Mouse (Mus musculus): ENCODE results near the gene Aunip. TPM values are rescaled to one million over a fixed set of nuclear protein-coding genes. Genes with fewer than 3 reads are reported as not detected.

Aunip gene
- polyA plus RNA-seq, 1 experiment from 2014 or later: 1.3 TPM

- Histone ChIP-seq H3K9me3 (replicated peaks; ENCODE audit: control insufficient read depth, low read length, poor library complexity, severe bottlenecking) (no peaks in the 10 kb centered on the region), H3K27ac (ENCODE audit: low read length) (no peak overlapping the region), H3K9ac (ENCODE audit: low read depth, low read length) (no peak overlapping the region), H3K27me3 (ENCODE audit: control insufficient read depth, insufficient read depth, low read depth, low read length) (no peaks in the 10 kb centered on the region), H3K4me1 (ENCODE audit: control insufficient read depth, insufficient read depth, low read length) (no peaks in the 10 kb centered on the region), H3K4me2 (ENCODE audit: low read length) (no peak overlapping the region), H3K36me3 (ENCODE audit: control insufficient read depth, insufficient read depth, low read length) (peaks cover 13% of the 10 kb centered on the region), H3K4me3 (ENCODE audit: low read depth, low read length) (no peak overlapping the region)
- no peak for ATAC-seq
- WGBS: 88% methylated on average over 4 of the region's 4 CpGs
Observed at GRCm38 (mm10) chr4:134505303-134505789, 5.5 kb upstream of the Aunip start.

DNA sequence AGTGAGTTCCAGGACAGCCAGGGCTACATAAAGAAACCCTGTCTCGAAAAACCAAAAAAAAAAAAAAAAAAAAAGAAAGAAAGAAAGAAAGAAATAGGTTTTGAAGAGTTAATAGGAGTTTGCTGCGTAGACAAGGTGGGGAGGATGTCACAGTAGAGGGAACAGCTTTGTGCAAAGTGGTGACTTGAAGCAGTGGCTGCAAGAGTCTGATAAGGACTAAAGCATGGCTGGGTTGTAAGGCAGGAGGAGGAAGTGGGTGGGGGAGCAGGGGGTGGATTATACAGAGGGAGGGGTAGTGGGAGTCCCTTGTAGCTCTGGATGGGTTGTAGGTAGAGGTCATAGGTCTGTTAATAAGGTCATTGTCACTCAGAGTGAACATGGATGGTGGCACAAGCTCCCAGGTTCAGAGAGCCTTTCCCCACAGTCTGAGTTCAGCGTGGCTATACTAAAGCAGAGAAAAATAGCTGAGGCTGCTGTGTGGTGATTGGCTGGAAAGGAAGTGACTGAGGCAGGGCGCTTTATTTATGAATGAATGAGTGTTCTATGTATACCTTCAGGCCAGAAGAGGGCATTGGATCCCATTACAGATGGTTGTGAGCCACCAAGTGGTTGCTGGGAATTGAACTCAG, 4.7 kb upstream of the Aunip start:
- Histone ChIP-seq H3K36me3 (ENCODE audit: control insufficient read depth, insufficient read depth, low read length) (peaks cover 13% of the 10 kb centered on the region), H3K9me3 (replicated peaks; ENCODE audit: control insufficient read depth, low read length, poor library complexity, severe bottlenecking) (no peaks in the 10 kb centered on the region), H3K4me3 (ENCODE audit: low read depth, low read length) (no peak overlapping the region), H3K27me3 (ENCODE audit: control insufficient read depth, insufficient read depth, low read depth, low read length) (no peaks in the 10 kb centered on the region), H3K27ac (ENCODE audit: low read length) (no peak overlapping the region), H3K4me1 (ENCODE audit: control insufficient read depth, insufficient read depth, low read length) (peaks cover under 1% of the 10 kb centered on the region; the same call in 1 of the 2 replicates), H3K9ac (ENCODE audit: low read depth, low read length) (no peak overlapping the region), H3K4me2 (ENCODE audit: low read length) (no peak overlapping the region)
- no peak for ATAC-seq
- 78% methylated on average over 3 of the region's 4 CpGs for WGBS

DNA sequence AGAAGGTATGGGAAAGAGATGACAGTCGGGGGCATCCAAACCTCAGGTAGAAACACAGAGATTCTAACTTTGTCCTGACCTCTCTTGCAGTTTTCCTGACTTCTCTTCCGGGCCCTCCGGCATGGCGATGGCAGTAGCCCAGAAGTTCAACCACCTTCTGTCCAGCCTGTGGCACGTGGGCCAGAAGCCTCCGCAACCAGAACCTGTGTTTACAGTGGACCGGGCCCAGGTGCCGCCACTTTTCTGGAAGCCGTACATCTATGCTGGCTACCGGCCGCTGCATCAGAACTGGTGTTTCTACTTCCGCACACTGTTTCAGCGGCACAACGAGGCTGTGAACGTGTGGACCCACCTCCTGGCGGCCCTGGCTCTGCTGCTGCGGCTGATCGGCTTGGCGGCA, 4.1 kb upstream of the Aunip start:
- no peak overlapping the region for H3K4me3 ChIP-seq (ENCODE audit: low read depth, low read length)
- WGBS: 90% methylated on average over 19 of the region's 19 CpGs
- H3K4me1 ChIP-seq (ENCODE audit: control insufficient read depth, insufficient read depth, low read length): peaks cover 4% of the 10 kb centered on the region; the same call in 1 of the 2 replicates
- ATAC-seq: no peak
- H3K9me3 ChIP-seq (replicated peaks; ENCODE audit: control insufficient read depth, low read length, poor library complexity, severe bottlenecking): no peaks in the 10 kb centered on the region
- H3K9ac ChIP-seq (ENCODE audit: low read depth, low read length): no peak overlapping the region
- peaks cover 13% of the 10 kb centered on the region for H3K36me3 ChIP-seq (ENCODE audit: control insufficient read depth, insufficient read depth, low read length)
- no peak overlapping the region for H3K27ac ChIP-seq (ENCODE audit: low read length)
- no peak overlapping the region for H3K4me2 ChIP-seq (ENCODE audit: low read length)
- no peaks in the 10 kb centered on the region for H3K27me3 ChIP-seq (ENCODE audit: control insufficient read depth, insufficient read depth, low read depth, low read length)

GRCm38 (mm10) chr4:134510396-134510795, 403 bp upstream of the Aunip start:
- H3K4me1 ChIP-seq (ENCODE audit: control insufficient read depth, insufficient read depth, low read length): peaks cover 4% of the 10 kb centered on the region; the same call in 1 of the 2 replicates
- no peaks in the 10 kb centered on the region for H3K9me3 ChIP-seq (replicated peaks; ENCODE audit: control insufficient read depth, low read length, poor library complexity, severe bottlenecking)
- H3K27ac ChIP-seq (ENCODE audit: low read length): no peak overlapping the region
- ATAC-seq: peak; percentile 56
- H3K36me3 ChIP-seq (ENCODE audit: control insufficient read depth, insufficient read depth, low read length): peaks cover 13% of the 10 kb centered on the region
- peak overlapping the region; percentile 48 for H3K4me3 ChIP-seq (ENCODE audit: low read depth, low read length)
- 81% methylated on average over 4 of the region's 4 CpGs for WGBS
- peak overlapping the region; percentile 97 for H3K4me2 ChIP-seq (ENCODE audit: low read length)
- no peak overlapping the region for H3K9ac ChIP-seq (ENCODE audit: low read depth, low read length)
- H3K27me3 ChIP-seq (ENCODE audit: control insufficient read depth, insufficient read depth, low read depth, low read length): no peaks in the 10 kb centered on the region

DNA sequence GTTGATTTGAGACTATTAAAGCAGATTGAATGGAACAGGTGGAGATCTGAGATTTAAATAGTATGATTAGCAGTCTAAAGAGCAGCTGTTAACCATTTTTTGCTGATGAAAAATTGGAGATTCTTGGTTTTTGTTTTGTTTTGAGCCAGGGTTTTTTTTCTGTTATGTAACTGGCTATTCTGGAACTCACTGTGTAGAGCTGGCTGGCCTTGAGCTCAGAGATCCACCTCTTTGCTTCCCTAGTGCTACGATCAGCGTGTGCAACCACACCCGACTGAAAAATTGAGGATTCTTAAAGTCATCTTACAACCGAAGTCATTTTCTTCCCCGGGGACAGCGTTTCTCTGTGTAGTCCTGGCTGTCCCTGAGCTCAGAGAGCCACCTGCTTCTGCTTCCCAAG, 931 bp downstream of the Aunip start:
- H3K36me3 ChIP-seq (ENCODE audit: control insufficient read depth, insufficient read depth, low read length): peaks cover 12% of the 10 kb centered on the region
- no peaks in the 10 kb centered on the region for H3K9me3 ChIP-seq (replicated peaks; ENCODE audit: control insufficient read depth, low read length, poor library complexity, severe bottlenecking)
- no peak for ATAC-seq
- no peak overlapping the region for H3K4me3 ChIP-seq (ENCODE audit: low read depth, low read length)
- H3K9ac ChIP-seq (ENCODE audit: low read depth, low read length): no peak overlapping the region
- 81% methylated on average over 6 of the region's 6 CpGs for WGBS
- H3K27ac ChIP-seq (ENCODE audit: low read length): no peak overlapping the region
- no peak overlapping the region; the same call in 1 of the 2 replicates for H3K4me2 ChIP-seq (ENCODE audit: low read length)
- H3K4me1 ChIP-seq (ENCODE audit: control insufficient read depth, insufficient read depth, low read length): peaks cover 4% of the 10 kb centered on the region; the same call in 1 of the 2 replicates
- no peaks in the 10 kb centered on the region for H3K27me3 ChIP-seq (ENCODE audit: control insufficient read depth, insufficient read depth, low read depth, low read length)

- Histone ChIP-seq H3K4me1 (ENCODE audit: control insufficient read depth, insufficient read depth, low read length) (peaks cover 4% of the 10 kb centered on the region; the same call in 1 of the 2 replicates), H3K27me3 (ENCODE audit: control insufficient read depth, insufficient read depth, low read depth, low read length) (no peaks in the 10 kb centered on the region), H3K36me3 (ENCODE audit: control insufficient read depth, insufficient read depth, low read length) (0 out of 2 replicates have a peak, but pooled peaks cover 2% of the 10 kb centered on the region), H3K9ac (ENCODE audit: low read depth, low read length) (0 out of 2 replicates have a peak overlapping the region, but pooled peaks have one; percentile 10), H3K4me3 (ENCODE audit: low read depth, low read length) (no peak overlapping the region), H3K9me3 (replicated peaks; ENCODE audit: control insufficient read depth, low read length, poor library complexity, severe bottlenecking) (no peaks in the 10 kb centered on the region), H3K4me2 (ENCODE audit: low read length) (peak overlapping the region; percentile 23; the same call in 1 of the 2 replicates), H3K27ac (ENCODE audit: low read length) (no peak overlapping the region)
- 33% methylated on average over 15 of the region's 15 CpGs for WGBS
- ATAC-seq: no peak
Observed at GRCm38 (mm10) chr4:134512798-134513197, 2.0 kb downstream of the Aunip start.

DNA sequence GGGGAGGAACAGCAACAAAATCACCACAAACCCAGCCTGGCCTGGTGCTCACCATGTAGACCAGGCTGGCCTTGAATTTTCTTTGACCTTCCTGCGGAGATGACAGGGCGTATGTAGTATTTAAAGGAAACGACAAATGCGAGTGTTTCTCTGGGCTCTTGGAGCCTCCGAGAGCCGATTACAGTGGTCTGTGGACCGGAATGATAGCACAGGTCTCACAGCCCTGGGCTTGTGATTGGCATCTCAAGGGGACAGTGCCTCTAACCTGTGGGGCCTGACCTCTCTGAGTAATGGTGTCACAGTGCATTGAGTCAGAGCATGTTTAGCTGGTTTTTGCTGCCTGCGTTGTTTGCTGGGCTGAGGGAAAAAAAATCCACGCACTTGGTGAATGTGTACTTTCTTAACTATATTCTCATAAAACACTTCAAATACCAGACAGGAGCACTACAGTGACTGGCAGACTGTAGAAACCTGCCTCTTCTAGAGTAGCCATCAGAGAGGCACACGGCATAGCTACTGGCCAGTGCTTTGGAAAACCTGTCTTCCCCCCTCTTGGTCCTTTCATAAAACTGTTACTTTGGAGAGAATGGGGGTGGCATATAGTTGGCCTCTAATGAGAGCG, 3.6 kb downstream of the Aunip start:
- Histone ChIP-seq H3K27me3 (ENCODE audit: control insufficient read depth, insufficient read depth, low read depth, low read length) (no peaks in the 10 kb centered on the region), H3K27ac (ENCODE audit: low read length) (no peak overlapping the region), H3K4me1 (ENCODE audit: control insufficient read depth, insufficient read depth, low read length) (peaks cover 4% of the 10 kb centered on the region; the same call in 1 of the 2 replicates), H3K4me3 (ENCODE audit: low read depth, low read length) (no peak overlapping the region), H3K4me2 (ENCODE audit: low read length) (no peak overlapping the region), H3K9me3 (replicated peaks; ENCODE audit: control insufficient read depth, low read length, poor library complexity, severe bottlenecking) (no peaks in the 10 kb centered on the region), H3K9ac (ENCODE audit: low read depth, low read length) (no peak overlapping the region), H3K36me3 (ENCODE audit: control insufficient read depth, insufficient read depth, low read length) (no peaks in the 10 kb centered on the region)
- WGBS: 97% methylated on average over 11 of the region's 11 CpGs
- no peak for ATAC-seq

DNA sequence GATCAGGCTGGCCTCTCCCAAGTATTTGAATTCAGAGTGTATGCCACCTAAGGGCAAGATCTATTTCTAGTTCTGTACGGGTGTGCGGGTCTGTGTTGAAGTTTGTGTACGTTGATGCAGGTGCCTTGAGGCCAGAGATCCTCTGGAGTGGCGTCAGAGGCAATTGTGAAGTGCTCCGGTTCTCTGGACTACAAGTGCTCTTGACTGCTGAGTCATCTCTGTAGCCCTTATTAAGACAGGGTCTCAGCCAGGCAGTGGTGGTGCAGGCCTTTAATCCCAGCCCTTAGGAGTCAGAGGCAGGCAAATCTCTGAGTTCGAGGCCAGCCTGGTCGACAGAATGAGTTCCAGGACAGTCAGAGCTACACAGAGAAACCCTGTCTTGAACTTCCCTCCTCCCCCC, 4.8 kb downstream of the Aunip start:
- H3K9me3 ChIP-seq (replicated peaks; ENCODE audit: control insufficient read depth, low read length, poor library complexity, severe bottlenecking): no peaks in the 10 kb centered on the region
- no peak overlapping the region for H3K4me2 ChIP-seq (ENCODE audit: low read length)
- no peak overlapping the region for H3K9ac ChIP-seq (ENCODE audit: low read depth, low read length)
- no peak overlapping the region for H3K27ac ChIP-seq (ENCODE audit: low read length)
- peaks cover 4% of the 10 kb centered on the region; the same call in 1 of the 2 replicates for H3K4me1 ChIP-seq (ENCODE audit: control insufficient read depth, insufficient read depth, low read length)
- H3K4me3 ChIP-seq (ENCODE audit: low read depth, low read length): no peak overlapping the region
- WGBS: 75% methylated on average over 7 of the region's 7 CpGs
- ATAC-seq: no peak
- H3K27me3 ChIP-seq (ENCODE audit: control insufficient read depth, insufficient read depth, low read depth, low read length): no peaks in the 10 kb centered on the region
- no peaks in the 10 kb centered on the region for H3K36me3 ChIP-seq (ENCODE audit: control insufficient read depth, insufficient read depth, low read length)

GRCm38 (mm10) chr4:134516981-134517380, 6.2 kb downstream of the Aunip start:
- no peaks in the 10 kb centered on the region for H3K36me3 ChIP-seq (ENCODE audit: control insufficient read depth, insufficient read depth, low read length)
- 82% methylated on average over 8 of the region's 8 CpGs for WGBS
- H3K9me3 ChIP-seq (replicated peaks; ENCODE audit: control insufficient read depth, low read length, poor library complexity, severe bottlenecking): no peaks in the 10 kb centered on the region
- H3K27me3 ChIP-seq (ENCODE audit: control insufficient read depth, insufficient read depth, low read depth, low read length): no peaks in the 10 kb centered on the region
- no peak overlapping the region for H3K4me3 ChIP-seq (ENCODE audit: low read depth, low read length)
- no peak overlapping the region for H3K4me2 ChIP-seq (ENCODE audit: low read length)
- peak overlapping the region; percentile 33; the same call in 1 of the 2 replicates for H3K27ac ChIP-seq (ENCODE audit: low read length)
- H3K4me1 ChIP-seq (ENCODE audit: control insufficient read depth, insufficient read depth, low read length): no peaks in the 10 kb centered on the region
- no peak for ATAC-seq
- H3K9ac ChIP-seq (ENCODE audit: low read depth, low read length): no peak overlapping the region

Data from midbrain, embryonic 16.5 days (tissue).